Mouse (Mus musculus): ENCODE measurements around the gene Fads2. TPM values are rescaled to one million over a fixed set of nuclear protein-coding genes. Genes with fewer than 3 reads are reported as not detected.

The Fads2 gene
- total RNA-seq, 1 experiment, result 41.5 TPM

DNA sequence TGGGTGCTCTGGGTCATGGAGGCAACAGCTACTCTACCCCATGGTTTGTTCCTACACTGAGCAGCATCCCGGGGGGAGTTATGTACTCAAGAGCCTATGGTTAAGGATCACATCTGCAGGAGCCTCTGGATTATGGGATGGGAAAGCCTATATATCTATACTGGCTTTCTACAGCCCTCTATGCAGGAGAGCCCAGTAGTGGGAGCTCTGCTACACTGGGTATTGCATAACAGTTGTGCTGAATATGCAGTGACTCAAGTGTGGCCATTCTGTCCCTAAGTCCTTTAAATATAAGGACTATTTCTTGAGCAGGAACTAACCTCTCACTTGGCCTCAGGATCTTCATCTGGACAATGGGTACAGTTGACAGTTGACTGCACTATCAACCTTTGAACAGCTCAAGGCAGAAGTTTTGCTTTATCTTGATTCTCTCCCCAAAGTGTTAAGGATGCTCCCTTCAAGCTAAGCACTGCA, 43.2 kb downstream of the Fads2 start:
- Histone ChIP-seq H3K4me1 (ENCODE audit: control insufficient read depth in 2 of 2, insufficient read depth in 2 of 2, low read length in 2 of 2, poor library complexity in 1 of 2) (peaks cover 0 to 2% of the 10 kb centered on the region in 2 experiments; a peak in 1 of 4 replicates), H3K36me3 (ENCODE audit: control insufficient read depth, insufficient read depth, low read length, poor library complexity, severe bottlenecking) (peaks cover 9% of the 10 kb centered on the region), H3K9me3 (ENCODE audit: control insufficient read depth, insufficient read depth, low read depth, low read length) (no peaks in the 10 kb centered on the region), H3K4me3 (ENCODE audit: insufficient read depth in 1 of 2, low read depth in 1 of 2, low read length in 2 of 2, poor library complexity in 1 of 2, severe bottlenecking in 1 of 2) (no peak overlapping the region), H3K27ac (ENCODE audit: insufficient read depth, low read depth, low read length, poor library complexity, severe bottlenecking) (no peak overlapping the region), H3K9ac (ENCODE audit: insufficient read depth, low read depth, low read length, poor library complexity, severe bottlenecking) (no peak overlapping the region)
- in situ Hi-C loops (cut with MboI; ENCODE audit: low sequenced_read_pairs in 2 of 2, unreplicated experiment in 2 of 2), result no loop called here
- TF ChIP-seq HCFC1 (IDR thresholded peaks at IDR 0.05; ENCODE audit: borderline replicate concordance, insufficient read depth, low read length) (no peak), ZC3H11A (IDR thresholded peaks at IDR 0.05; ENCODE audit: borderline replicate concordance, low read depth, low read length) (no peak), CHD2 (IDR thresholded peaks at IDR 0.05; ENCODE audit: low read depth, low read length) (no peak), ZNF384 (IDR thresholded peaks at IDR 0.05; ENCODE audit: low read depth, low read length) (no peak), MAFK (IDR thresholded peaks at IDR 0.05; ENCODE audit: insufficient read depth, low read depth, low read length) (no peak)
- no peak for DNase-seq (ENCODE audit: low read depth, low spot score)

DNA sequence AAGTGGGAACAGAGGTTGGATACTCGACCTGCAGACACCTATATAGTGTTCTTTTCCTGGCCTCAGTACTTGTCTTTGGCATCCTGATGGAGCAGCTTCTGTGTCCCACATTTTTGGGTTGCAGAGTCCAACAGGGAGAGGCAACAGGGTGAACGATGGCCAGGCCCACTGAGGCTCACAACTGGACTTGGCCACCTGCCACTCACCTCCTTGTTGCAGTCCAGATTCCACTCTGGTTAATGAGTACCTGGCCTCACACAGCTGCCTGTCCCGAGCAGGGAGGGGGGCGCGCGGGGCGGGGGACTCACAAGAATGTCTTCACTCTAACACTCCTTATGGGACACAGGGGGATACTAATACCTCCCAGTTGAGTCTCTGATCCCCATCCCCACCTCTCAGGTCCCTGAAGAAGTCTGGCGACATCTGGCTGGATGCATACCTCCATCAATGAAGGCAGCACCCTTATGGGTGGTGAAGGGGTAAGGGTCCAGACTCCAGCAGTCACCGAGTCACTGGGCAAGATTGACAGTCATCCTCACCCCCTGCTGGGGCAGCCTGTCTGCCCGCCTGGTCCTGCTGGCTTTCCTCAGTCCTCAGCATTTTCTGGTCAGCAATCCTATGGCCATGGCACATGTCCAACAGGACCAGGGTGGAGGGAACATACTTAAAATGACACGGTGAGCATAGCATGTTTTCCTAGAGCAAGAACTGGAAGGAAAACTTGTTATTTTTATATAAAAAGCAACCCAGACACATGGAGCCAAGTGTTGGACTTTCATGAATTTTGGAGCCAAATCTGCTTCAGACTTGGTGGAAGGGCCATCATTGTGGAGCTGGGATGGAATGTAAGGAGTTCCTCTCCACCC, 43.8 kb downstream of the Fads2 start:
- Histone ChIP-seq H3K4me3 (ENCODE audit: insufficient read depth in 1 of 2, low read depth in 1 of 2, low read length in 2 of 2, poor library complexity in 1 of 2, severe bottlenecking in 1 of 2) (no peak overlapping the region), H3K9ac (ENCODE audit: insufficient read depth, low read depth, low read length, poor library complexity, severe bottlenecking) (no peak overlapping the region), H3K36me3 (ENCODE audit: control insufficient read depth, insufficient read depth, low read length, poor library complexity, severe bottlenecking) (peaks cover 9% of the 10 kb centered on the region), H3K9me3 (ENCODE audit: control insufficient read depth, insufficient read depth, low read depth, low read length) (no peaks in the 10 kb centered on the region), H3K27ac (ENCODE audit: insufficient read depth, low read depth, low read length, poor library complexity, severe bottlenecking) (no peak overlapping the region), H3K4me1 (ENCODE audit: control insufficient read depth in 2 of 2, insufficient read depth in 2 of 2, low read length in 2 of 2, poor library complexity in 1 of 2) (peaks cover 0 to 2% of the 10 kb centered on the region in 2 experiments; a peak in 1 of 4 replicates)
- no peak for TF ChIP-seq ZC3H11A (IDR thresholded peaks at IDR 0.05; ENCODE audit: borderline replicate concordance, low read depth, low read length)
- no peak for TF ChIP-seq ZNF384 (IDR thresholded peaks at IDR 0.05; ENCODE audit: low read depth, low read length)
- no peak for TF ChIP-seq HCFC1 (IDR thresholded peaks at IDR 0.05; ENCODE audit: borderline replicate concordance, insufficient read depth, low read length)
- no peak for TF ChIP-seq CHD2 (IDR thresholded peaks at IDR 0.05; ENCODE audit: low read depth, low read length)
- TF ChIP-seq MAFK (IDR thresholded peaks at IDR 0.05; ENCODE audit: insufficient read depth, low read depth, low read length), result no peak
- DNase-seq (ENCODE audit: low read depth, low spot score), result no peak
- in situ Hi-C loops (cut with MboI; ENCODE audit: low sequenced_read_pairs in 2 of 2, unreplicated experiment in 2 of 2), result no loop called here

DNA sequence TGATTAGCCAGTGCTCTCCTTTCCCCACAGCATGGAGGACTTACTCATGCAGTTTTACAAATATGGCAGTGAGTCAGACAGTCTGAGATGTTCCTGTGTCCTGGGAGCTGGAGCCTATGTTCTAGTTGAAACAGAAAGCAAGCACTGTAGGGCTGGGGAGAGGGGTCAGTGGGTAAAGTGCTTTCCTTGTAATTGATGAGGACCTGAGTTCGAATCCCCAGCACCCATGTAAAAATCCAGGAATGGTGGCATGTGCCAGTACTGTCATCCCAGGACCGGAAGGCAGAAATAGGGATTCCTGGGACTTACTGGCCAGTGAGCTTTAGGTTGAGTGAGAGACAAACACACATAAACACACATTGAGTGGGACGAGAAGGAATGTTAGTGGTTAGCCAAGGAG, 44.9 kb downstream of the Fads2 start:
- TF ChIP-seq ZC3H11A (IDR thresholded peaks at IDR 0.05; ENCODE audit: borderline replicate concordance, low read depth, low read length) (no peak), CHD2 (IDR thresholded peaks at IDR 0.05; ENCODE audit: low read depth, low read length) (no peak), ZNF384 (IDR thresholded peaks at IDR 0.05; ENCODE audit: low read depth, low read length) (no peak), MAFK (IDR thresholded peaks at IDR 0.05; ENCODE audit: insufficient read depth, low read depth, low read length) (no peak)
- Histone ChIP-seq H3K4me1 (ENCODE audit: control insufficient read depth in 2 of 2, insufficient read depth in 2 of 2, low read length in 2 of 2, poor library complexity in 1 of 2) (peaks cover 0 to 2% of the 10 kb centered on the region in 2 experiments; a peak in 1 of 4 replicates), H3K36me3 (ENCODE audit: control insufficient read depth, insufficient read depth, low read length, poor library complexity, severe bottlenecking) (peaks cover 2% of the 10 kb centered on the region; the same call in 1 of the 2 replicates), H3K27ac (ENCODE audit: insufficient read depth, low read depth, low read length, poor library complexity, severe bottlenecking) (no peak overlapping the region), H3K4me3 (ENCODE audit: insufficient read depth in 1 of 2, low read depth in 1 of 2, low read length in 2 of 2, poor library complexity in 1 of 2, severe bottlenecking in 1 of 2) (no peak overlapping the region), H3K9ac (ENCODE audit: insufficient read depth, low read depth, low read length, poor library complexity, severe bottlenecking) (no peak overlapping the region), H3K9me3 (ENCODE audit: control insufficient read depth, insufficient read depth, low read depth, low read length) (no peaks in the 10 kb centered on the region)
- in situ Hi-C loops (cut with MboI; ENCODE audit: low sequenced_read_pairs in 2 of 2, unreplicated experiment in 2 of 2), result no loop called here
- DNase-seq (ENCODE audit: low read depth, low spot score), result no peak

DNA sequence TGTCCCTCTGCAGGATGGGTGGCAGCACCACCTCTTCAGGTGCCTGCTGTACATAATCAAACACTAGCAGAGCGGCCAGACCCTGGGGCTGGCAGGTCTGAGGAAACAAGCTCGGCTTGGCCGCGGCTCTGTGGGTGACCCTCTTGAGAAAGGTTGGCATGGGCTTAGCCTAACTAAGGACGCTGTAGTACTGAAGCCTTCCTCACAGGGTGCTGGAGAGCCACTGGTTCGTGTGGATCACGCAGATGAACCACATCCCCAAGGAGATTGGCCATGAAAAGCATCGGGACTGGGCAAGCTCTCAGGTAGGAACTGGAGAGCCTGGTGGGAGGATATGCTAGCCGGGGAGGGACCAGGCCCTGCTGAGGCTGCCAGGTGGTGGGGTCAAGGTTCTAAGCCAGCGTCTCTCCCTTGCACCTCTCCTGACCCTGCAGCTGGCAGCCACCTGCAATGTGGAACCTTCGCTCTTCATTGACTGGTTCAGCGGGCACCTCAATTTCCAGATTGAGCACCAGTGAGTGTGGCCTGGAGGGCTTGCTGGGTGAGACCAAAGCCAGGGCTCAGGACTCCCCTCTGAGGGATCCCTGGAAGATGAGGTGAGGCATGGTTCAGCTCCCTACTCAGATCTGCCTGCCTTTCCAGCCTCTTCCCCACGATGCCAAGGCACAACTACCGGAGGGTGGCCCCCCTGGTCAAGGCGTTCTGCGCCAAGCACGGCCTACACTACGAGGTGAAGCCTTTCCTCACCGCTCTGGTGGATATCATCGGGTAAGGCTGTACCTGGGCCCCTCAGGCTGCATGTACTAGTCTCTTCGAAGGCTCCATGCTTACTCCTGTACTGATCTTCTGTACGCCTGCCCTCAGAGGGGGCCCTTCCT, 45.5 kb downstream of the Fads2 start:
- Histone ChIP-seq H3K4me3 (ENCODE audit: insufficient read depth in 1 of 2, low read depth in 1 of 2, low read length in 2 of 2, poor library complexity in 1 of 2, severe bottlenecking in 1 of 2) (no peak overlapping the region), H3K4me1 (ENCODE audit: control insufficient read depth in 2 of 2, insufficient read depth in 2 of 2, low read length in 2 of 2, poor library complexity in 1 of 2) (peaks cover 0 to 2% of the 10 kb centered on the region in 2 experiments; a peak in 1 of 4 replicates), H3K36me3 (ENCODE audit: control insufficient read depth, insufficient read depth, low read length, poor library complexity, severe bottlenecking) (no peaks in the 10 kb centered on the region), H3K9me3 (ENCODE audit: control insufficient read depth, insufficient read depth, low read depth, low read length) (no peaks in the 10 kb centered on the region), H3K9ac (ENCODE audit: insufficient read depth, low read depth, low read length, poor library complexity, severe bottlenecking) (no peak overlapping the region), H3K27ac (ENCODE audit: insufficient read depth, low read depth, low read length, poor library complexity, severe bottlenecking) (no peak overlapping the region)
- no peak for DNase-seq (ENCODE audit: low read depth, low spot score)
- in situ Hi-C loops (cut with MboI; ENCODE audit: low sequenced_read_pairs in 2 of 2, unreplicated experiment in 2 of 2), result no loop called here
- no peak for TF ChIP-seq HCFC1 (IDR thresholded peaks at IDR 0.05; ENCODE audit: borderline replicate concordance, insufficient read depth, low read length)
- no peak for TF ChIP-seq CHD2 (IDR thresholded peaks at IDR 0.05; ENCODE audit: low read depth, low read length)
- TF ChIP-seq MAFK (IDR thresholded peaks at IDR 0.05; ENCODE audit: insufficient read depth, low read depth, low read length), result no peak
- TF ChIP-seq ZC3H11A (IDR thresholded peaks at IDR 0.05; ENCODE audit: borderline replicate concordance, low read depth, low read length), result no peak
- no peak for TF ChIP-seq ZNF384 (IDR thresholded peaks at IDR 0.05; ENCODE audit: low read depth, low read length)
